Mouse (Mus musculus): ENCODE measurements around the gene Lysmd4.
A peak's percentile ranks its signal among the peaks of the same experiment; 100 is the strongest.

Gene Lysmd4

DNA sequence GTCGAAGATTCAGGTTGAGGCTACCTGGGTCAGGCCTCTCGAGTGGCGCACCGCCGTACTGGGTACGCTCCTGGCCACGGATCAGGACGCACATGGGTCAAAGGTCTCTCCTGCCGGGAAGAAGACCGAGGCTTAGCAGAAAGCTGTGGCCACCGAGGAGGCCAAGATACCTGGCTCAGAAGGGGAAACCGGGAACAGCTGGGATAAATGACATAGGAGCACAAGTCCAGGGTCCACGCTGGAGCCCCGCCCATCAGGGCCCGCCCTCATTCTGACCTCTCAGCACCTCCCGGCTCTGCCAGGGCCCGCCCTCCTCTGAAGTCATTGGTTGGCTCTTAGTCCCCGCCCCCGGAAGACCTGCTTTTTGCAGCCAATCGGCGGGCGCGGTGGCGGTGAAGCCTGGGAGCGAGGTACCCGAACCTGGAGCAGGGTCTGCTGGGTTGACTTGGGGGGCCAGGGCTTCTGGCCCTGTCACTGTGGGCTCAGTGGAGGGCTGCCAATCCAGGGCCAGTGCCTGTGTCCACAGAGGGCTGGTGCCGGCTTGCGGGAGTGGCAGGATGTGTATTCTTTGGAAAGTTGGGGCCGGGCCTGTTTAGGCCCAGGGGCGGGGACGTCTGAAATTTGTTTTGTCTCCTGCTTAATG lies at the start of gene Lysmd4:
Gene Lysmd4 (plus strand): TSS at position 325 of the 643 bp plus-strand sequence.
- peak; percentile 97 to 98 for DNase-seq

DNA sequence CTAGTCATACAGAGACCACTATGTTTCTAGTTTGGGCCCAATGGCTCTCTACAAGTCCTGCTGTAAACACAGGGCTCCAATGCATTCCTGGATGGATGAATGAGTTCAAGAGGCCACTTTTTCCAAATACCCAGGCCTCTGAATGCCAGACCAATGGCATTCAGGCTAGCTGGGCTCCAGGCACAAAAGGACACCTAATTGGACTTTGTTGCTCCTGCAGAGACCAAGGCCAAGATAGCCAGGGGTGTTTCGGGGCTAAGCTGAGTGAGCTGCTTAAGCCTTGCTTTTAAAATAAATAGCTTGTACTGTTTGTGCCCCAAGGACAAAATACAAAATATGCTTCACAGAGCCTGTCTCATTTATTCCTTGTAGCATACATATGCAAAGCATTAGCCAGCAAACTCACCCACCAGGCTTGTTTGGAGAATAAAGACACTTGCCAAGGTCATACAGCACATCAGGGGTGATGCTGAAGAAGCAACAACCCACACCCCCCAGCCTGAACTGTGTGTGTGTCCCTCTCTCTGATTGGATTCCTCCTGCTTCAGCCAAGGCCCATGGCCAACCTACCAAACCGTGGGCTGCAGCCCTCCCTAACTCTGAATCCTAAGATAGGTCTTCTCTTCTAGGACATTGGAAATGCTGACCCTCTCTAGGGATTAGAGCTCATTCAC lies 48.7 kb upstream of the Lysmd4 start:
- no peak for DNase-seq

DNA sequence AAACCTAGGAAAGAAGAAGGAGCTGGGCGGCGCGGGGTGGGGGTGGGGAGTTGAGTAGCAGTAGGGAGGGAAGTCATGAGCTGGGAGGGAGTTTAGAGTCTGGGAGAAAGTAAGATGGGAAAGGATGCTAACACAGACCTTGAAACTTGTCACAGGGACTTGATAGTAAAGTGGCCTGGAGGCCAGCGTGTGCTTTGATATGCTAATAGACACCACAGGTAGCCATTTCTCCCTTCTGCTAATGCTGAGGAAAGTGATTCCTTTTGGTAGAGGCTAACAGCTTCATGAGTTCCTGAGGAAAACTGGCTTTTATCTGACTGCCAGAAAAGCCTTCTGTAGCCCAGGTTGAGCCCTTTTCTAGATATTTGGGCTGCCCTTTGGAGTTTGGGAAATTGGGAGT lies 38.6 kb upstream of the Lysmd4 start:
- DNase-seq = no peak

DNA sequence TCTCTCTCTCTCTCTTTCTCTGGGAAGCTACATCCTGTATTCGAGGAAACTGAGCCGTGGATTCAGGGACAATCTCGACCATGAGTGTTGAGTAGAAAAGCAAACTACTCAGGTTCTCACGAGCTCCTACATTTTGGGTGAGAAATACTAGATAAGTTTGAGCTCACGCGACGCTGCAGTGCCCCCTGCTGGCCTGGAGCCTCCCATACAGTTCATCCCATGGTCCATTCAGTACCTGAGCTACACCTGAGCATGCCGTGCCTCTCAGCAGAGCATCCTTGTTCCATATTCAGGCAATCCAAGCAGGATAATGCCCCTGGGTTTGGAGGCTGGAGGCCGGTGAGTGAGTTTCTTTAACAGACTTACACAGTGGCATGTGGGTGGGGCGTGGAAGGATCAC lies 22.9 kb upstream of the Lysmd4 start:
- DNase-seq = peak; percentile 33

DNA sequence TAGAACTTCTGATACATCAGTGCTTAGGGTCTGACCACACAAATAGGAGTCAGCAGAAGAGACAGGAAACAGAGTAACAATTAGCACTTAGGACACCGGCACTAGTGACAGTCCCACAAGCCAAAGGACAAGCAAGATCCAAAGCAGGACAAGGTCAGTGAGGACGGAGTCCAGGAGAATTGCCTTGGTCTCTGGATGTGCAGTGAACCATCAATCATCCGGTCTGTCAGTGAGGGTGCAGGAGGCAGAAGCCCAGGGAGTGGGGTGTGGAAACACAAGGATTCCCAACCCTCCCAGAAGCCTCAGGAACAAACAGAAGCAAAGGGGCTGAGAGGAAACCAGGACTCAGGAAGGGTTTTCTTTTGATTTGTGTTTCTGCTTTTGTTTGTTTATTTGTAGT lies 18.7 kb upstream of the Lysmd4 start:
- no peak for DNase-seq

DNA sequence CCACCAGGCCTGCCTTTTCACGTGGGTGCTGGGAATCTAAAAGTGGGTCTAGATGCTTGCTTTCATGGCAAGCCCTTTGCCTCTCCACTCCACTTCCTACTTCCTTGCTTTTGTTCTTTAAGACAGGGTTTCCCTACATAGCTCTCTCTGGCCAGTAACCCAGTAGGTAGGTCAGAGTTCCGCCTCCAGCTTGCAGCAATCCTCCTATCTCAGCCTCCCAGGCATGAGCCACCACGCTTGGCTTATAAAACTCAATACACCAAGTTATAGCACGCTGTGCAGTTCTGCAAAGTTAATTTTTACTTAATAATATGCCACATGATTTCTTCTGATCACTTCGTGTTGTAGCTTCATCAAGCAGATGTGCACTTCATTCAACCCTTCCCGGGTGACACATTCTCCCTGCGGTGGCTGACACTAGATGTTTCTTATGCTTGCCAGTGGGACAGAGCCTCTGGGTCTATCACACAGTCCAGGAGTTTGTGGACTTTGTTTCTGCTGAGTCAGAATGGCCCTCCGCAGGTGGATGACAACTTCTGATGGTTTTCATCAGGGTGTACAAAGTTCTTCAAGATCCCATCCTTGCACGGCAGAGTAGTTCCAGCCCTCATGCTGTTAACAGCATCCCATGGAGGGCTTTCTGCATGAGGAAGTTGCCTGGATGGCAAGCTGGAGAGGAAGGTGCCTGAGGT lies 16.5 kb upstream of the Lysmd4 start:
- DNase-seq = no peak

DNA sequence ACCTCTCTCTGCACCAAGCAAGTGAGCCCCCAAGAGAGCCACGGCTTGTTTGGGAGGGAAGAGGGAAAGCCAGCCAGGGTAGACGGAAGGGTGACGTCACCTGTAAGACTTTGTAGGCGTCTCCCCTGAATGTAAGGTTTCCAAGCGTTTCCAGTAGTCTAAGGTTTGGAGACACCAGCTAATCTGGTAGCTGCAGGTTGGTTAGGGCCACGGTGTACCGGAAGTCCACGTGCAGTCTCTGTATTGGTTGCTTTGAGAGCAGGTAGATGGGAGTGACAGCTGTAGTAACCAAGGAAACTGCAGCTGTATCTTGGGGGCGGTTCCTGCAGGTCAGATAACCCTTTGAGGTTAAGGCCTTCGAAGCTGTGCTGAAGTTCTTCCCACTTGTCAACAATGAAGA lies 15.8 kb upstream of the Lysmd4 start:
- DNase-seq = no peak

DNA sequence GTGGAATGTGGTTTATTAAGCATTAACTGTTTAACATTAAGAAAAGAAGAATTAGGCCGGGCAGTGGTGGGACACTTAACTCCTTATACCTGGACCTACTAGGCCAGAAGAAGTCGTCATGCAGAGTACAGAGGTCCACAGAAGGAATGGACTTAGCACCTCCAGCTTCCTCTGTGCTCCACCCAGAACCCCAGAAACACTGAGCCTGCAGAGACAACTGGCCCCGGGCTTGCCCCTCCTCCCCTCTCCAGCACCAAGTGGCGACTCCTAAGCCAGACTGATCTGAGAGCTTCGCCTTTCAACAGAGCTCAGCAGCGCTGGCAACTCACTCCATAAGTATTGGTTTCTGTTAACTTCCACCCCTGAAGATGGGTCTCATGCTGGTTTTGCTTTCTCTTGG lies 14.6 kb upstream of the Lysmd4 start:
- no peak for DNase-seq

DNA sequence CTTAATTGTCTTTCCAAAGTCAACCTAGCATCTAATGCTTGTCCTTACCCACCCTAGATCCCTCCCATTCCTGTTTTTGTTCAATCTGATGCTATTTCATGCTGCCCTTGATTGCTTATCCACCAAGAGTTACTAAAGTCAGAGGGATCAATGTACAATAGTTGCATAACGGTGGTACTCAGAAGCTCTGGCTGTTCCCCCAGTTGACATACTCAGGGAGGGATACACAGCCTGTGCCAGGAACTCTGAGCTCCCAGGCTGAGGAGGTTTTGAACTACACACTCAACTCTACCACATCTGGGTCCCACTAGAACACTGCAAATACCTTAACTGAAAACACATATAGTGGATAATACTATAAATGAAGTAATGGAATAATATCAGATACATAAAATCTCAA lies 14.0 kb upstream of the Lysmd4 start:
- no peak for DNase-seq

DNA sequence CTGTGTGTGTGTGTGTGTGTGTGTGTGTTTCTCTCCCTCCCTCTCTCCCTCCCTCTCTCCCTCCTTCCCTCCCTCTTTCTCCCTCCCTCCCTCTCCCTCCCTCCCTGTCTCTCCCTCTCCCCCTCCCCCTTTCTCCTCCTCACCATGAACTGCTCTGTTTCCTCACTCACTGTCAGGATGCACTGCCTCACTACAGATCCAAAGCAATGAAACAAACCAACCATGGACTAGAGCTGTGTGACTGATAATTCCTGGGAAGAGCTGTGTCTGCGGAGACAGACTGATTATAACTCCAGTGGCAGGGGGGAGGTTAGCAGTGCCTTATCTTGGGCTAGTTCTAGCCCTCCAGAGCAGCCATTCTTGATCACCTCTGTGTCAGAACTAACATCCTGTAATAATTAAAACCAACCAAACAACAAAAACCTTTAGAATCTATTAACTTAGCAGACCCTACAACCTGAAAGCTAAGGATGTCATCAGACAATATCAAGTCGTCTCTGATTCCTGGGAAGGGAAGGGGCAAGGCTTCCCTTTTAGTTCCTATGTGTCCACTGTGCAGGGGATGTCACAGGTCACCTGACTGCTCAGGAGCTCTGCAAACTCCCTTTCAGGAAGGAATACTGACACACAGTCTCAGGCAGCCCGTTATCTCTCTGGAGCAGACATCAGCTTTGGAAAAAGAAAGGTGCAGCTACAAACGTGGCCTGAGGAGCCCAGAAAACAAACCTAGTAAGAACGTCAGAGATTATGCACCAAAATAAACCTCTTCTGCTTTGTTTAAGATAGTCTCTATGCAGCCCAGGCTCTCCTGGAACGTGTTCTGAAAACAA lies 12.1 kb upstream of the Lysmd4 start:
- no peak for DNase-seq

DNA sequence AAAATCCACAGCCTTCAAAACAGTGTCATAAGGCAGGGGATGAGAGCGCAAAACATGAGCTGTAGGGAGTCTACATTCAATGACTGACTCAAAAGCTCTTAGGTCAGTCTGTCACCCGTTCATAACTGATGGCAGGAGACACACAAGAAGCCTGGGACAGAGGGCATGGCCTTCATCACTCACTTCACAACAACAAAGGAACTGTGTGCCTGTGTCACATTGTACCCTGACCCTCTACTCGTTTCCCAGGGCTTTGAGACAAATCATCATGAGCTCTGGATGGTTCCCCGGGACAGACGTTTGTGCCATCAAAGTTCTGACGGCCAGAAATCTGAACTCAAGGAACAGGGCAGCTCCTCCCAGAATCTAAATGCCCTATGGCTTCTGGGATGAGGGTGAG lies 11.0 kb upstream of the Lysmd4 start:
- DNase-seq = no peak

DNA sequence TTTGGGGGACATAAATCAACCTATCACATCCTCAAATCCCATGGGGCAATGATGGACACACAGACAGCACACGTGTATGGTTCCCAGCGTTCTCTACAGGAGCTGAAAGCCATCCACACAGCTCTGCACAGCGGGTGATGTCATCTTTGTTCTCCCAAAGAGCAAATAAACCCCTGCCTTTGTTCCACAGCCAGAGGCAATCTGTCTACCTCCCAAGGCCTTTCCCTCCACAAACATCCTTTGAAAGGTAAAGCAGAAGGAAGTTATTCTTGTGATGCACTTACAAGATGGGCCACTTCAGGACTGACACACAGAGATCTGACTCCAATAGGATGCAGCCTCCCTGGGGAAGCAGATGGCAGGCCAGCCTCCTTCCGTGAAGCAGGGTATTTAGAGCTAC lies 10.4 kb upstream of the Lysmd4 start:
- DNase-seq = no peak

DNA sequence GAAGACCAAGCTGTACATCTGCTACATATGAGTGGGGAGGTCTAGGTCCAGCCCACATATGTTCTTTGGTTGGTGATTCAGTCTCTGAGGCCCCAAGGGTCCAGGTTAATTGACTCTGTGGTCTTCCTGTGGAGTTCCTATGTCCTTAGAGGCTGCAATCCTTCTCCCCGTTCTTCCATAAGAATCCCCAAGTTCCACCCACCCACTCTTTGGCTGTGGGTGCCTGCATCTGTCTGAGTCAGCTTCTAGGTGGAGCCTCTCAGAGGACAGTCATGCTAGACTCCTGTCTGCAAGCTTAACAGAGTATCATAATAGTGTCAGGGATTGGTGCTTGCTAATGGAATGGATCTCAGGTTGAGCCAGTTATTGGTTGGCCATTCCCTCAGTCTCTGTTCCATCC lies 8.8 kb upstream of the Lysmd4 start:
- DNase-seq = no peak

DNA sequence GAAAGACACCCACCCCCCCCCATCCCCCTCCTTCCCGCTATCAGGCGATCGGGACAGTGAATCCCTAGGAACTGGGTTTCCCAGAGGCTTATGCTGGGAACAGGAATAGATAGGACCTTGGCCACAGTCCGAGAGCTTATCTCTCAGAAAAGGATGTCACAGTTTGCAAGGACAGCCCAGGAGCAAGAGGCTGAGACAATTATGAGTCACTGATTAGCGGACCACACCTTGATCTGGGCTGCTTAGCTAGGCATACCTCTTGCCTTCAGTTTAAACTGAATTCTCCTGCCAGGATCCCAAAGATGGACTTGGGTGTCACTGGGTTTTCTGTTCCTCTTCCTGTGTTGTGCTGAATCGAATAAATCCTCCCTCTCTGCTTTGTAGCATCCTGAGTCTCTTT lies 6.0 kb upstream of the Lysmd4 start:
- peak in 1 of 2 experiments; percentile 16 for DNase-seq

DNA sequence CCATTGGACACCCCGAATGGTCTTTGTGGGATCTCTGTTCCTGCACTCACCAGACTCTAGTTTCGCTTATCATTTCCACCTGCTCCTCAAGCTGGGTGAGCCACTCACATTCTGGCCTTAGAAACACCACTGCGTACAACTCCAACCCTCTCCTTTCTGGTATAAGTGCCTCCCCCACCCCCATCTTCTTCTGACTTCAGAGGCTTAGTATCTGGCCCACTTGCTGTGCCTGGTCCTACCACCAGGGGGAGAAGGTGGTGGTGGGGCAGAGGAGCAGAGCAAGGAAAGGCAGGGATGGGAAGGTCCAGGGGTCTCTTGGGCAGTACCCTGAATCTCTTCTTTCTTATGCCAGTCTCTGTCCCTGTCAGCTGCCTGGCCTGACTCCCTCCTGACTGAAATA lies 5.3 kb upstream of the Lysmd4 start:
- peak; percentile 42 to 68 for DNase-seq

DNA sequence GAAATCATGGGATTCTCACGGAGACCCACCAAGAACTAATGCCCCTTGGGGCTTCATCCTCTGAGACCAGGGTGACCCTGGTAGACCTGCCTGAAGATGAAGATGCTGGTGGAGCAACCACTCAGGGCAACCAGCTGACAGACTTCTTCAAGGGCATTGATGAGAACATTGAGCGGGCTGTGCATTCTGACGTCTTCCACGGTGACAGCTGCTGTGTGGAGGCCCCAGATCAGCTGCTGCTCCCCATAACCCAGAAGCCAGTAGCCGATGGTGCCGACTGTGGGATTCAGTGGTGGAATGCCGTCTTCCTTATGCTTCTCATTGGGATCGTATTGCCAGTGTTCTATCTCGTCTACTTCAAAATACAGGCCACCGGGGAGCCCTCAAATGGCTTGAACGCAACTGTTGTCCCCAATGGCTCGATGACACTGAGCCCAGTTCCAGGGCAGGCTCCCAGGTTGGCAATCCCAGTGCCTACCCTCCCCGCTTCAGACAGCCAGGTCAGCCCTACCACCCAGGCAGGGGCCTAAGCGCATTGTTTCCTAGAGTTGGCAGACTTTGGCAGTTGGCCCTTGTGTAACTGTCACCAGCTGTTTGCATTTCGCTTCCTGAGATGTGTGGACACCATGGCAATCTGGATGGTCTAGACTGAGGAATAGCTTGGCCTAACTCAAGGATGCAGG lies 3.7 kb downstream of the Lysmd4 start:
- DNase-seq = no peak

DNA sequence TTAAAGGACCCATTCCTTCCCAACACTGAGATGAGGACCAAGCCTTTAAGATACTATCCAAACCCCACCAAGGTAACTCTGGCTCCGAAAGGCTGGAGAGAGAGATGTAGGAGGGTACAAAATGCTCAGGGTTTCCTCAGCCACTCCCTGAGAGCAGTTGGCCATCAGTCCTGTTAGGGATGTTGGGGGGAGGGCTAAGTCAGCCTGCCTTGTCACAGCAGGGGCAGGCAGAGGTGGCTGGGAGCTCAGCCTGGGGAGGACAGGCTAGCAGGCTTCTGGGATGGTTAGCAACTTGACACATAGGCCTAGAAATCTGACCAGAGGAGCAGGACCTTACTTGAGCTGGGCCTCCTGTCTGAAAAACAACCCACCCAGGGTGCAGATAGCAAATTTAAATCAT lies 5.2 kb downstream of the Lysmd4 start:
- DNase-seq = no peak

DNA sequence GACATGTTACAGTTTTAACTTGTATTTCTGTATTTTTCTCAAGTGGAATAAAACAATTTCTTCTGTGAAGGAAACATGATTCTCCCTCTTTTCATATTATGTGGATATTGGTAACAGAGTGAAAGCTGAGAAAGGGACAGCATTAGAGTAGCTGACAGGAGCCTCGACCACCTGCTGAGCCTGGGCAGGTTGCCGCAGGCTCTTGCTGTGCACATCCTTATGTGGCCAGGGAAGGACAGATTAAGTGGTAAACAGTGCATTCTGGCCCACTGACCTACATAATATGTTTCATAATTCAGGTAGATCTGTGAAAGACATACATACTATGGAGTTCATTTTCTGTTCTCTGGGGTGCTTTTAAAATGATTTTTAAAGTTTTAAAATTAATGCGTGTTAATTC lies 6.0 kb downstream of the Lysmd4 start:
- no peak for DNase-seq

DNA sequence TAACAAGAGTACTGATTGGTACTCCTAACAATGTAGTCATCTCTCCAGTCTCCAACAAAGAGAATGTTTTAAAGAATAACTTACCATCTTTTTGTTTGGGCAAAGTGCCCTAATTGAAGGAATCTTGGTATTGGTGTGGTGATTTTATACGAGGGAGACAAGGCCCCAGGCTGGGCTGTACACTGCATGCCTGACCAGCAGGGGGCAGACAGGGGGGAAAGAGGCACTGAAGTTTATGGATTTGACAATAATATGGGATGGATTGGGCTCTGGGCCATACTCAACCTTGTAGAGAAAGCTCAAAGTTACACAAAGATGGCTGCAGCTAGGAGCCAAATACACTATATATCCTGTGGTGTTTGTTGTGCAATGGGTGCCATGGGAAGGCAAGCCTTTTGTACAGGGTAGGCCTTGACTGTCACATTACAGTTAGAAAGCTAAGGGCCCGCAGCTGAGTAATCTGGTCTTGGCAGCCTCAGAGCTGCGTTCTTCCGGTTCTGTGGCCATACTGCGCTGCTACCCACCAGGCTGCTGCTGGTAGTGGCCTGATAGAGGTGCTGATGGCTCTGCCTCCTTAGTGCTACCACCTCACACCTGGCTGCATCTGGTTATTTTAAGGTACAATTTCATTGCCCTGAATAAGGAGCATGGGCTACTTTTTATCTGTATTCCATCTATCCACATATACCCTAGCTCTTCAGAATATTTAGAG lies 6.7 kb downstream of the Lysmd4 start:
- DNase-seq = peak in 1 of 2 experiments; percentile 21

DNA sequence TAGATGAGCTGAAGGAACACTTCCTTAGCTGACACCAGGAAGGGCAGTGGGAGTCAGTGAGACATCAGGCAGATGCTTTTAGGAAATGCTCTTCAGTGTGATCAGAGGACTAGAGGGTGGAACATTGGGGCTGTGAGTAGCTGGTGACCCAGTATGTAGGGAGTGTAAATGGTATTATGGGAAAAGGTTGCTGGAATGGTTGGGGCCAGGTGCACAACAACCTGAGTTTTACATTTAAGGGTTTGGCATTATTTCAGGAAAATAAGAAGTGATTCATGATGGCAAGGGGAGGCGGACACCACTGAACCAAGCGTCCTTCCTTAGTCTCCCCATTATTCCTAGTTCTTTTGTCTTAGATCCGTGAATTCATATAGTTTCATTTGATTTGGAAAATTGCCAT lies 7.4 kb downstream of the Lysmd4 start:
- DNase-seq = no peak

DNA sequence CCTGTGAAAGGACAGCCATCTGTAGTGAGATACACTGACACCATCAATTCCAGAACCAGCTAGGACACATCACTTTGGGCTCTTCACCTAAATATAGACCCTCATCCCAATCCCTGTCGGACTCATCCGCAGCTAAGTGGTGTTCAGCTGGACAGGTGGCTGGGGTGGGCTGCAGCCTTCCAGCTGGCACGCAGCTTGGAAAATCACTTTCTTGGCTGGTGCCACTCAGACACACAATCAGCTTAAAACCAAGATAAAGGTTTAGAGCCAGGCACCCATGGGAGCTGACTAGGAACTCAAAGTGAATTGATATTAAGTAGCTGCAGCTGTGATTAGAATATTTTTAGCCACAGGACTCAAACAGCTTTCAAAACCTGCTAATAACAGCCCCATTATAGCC lies 7.9 kb downstream of the Lysmd4 start:
- DNase-seq = no peak

DNA sequence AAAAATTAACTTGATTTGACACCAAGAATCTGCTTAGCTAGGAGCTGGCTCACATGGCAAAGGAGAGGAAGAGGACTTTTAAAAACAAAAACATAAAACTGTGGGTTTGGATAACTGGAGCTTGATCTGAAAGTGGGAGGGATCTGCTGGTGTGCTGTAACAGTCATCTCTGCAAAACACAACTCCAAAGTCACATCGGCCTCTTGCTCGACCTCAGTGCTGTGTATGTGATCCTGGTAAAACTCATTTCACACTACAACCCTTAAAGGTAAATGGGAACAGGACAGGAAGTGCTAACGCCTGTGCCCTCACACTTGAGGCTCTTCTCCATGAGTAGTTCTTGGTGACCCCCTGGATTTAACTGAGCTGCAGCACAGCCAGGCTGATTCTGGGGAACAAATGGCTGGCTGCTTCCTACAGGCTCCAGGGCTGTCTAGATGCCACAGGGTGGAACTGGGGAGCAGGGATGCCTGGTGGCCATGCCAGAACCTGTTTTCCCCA lies 8.3 kb downstream of the Lysmd4 start:
- no peak for DNase-seq

All from lung, adult 18-20 months (tissue).